Mouse (Mus musculus): Measurements from ENCODE around the gene Ikbke.

DNA sequence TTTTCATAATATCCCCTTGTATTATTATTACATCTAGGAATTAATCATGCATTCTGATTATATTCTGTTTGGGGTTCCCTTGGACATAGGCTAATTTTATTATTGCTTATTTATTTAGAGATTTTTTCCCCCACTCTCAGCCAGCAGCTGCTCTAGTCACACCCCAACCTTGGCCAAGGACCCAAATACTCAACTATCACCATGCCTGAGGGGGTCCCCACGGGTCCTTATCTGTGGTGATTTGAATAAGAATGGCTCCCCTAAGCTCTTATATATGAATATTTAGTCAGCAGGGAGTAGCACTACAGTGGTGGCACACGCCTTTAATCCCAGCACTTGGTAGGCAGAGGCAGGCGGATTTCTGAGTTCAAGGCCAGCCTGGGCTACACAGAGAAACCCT, 31.9 kb upstream of the Ikbke start:
- TF ChIP-seq CTCF (IDR thresholded peaks at IDR 0.05; ENCODE audit: low read depth, low read length) (no peak), POLR2AphosphoS5 (IDR thresholded peaks at IDR 0.05; ENCODE audit: insufficient replicate concordance, low read depth, low read length) (no peak), GATA1 (IDR thresholded peaks at IDR 0.05; ENCODE audit: borderline replicate concordance, low read length) (no peak)
